Mouse (Mus musculus) thymus, adult 2 months (tissue): ENCODE results near the gene Fbln1. TPM values are rescaled to one million over a fixed set of nuclear protein-coding genes. Genes with fewer than 3 reads are reported as not detected.

Source experiments
- DNase-seq: peaks from one replicate; pipeline ENCODE4 v3.0.0; 2021
- H3K27ac ChIP-seq: fragments of 200-500 bp; 2 replicates; pipeline ENCODE4 v1.5.1; 2012; ENCODE audit warnings: low read length, control low read depth; ENCODE audit not compliant: control insufficient read depth, insufficient read depth
- H3K27me3 ChIP-seq: fragments of 200-500 bp; 2 replicates; pipeline ENCODE4 v1.6.1; 2012; ENCODE audit warnings: mild to moderate bottlenecking, low read length, moderate library complexity, mixed read lengths; ENCODE audit not compliant: control insufficient read depth, insufficient read depth
- H3K36me3 ChIP-seq: fragments of 200-500 bp; 2 replicates; pipeline ENCODE4 v1.6.1; 2012; ENCODE audit warnings: mild to moderate bottlenecking, low read length, moderate library complexity; ENCODE audit not compliant: control insufficient read depth, insufficient read depth
- H3K4me1 ChIP-seq: fragments of 200-500 bp; replicated peaks from 2 replicates; pipeline ENCODE4 v1.6.1; 2012; ENCODE audit warnings: low read length; ENCODE audit not compliant: control insufficient read depth, insufficient read depth
- H3K4me3 ChIP-seq: fragments of 200-500 bp; 2 replicates; pipeline ENCODE4 v1.5.1; 2012; ENCODE audit warnings: mild to moderate bottlenecking, low read length, control low read depth, moderate library complexity; ENCODE audit not compliant: control insufficient read depth, insufficient read depth
- CTCF ChIP-seq: fragments of 200-500 bp; IDR thresholded peaks from 2 replicates; pipeline ENCODE4 v1.5.1; 2012; ENCODE audit warnings: mild to moderate bottlenecking, control low read depth, low read length, moderate library complexity, borderline replicate concordance; ENCODE audit not compliant: control insufficient read depth, poor library complexity, insufficient read depth; ENCODE audit errors: extremely low read depth
- POLR2A ChIP-seq: fragments of 200-500 bp; IDR thresholded peaks from 2 replicates; pipeline ENCODE4 v1.6.1; 2012; ENCODE audit warnings: mild to moderate bottlenecking, low read length, control low read depth, moderate library complexity; ENCODE audit not compliant: control insufficient read depth, poor library complexity, insufficient read depth; ENCODE audit errors: extremely low read depth
- WGBS: fragments of 180-500 bp; shearing (Covaris S2); methylation state at CpG from one replicate; pipeline ENCODE4 v1.1.7; 2018; 5-methylcytosine and 5-hydroxymethylcytosine counted together
- polyA plus RNA-seq: library from polyadenylated mRNA; depleted of rRNA; stranded (reverse); fragments of >200 nt; gene quantifications from 2 replicates; pipeline ENCODE4 v1.2.3, GENCODE M21; 2012

Fbln1 gene
- polyA plus RNA-seq, 1 experiment, result 46.8 TPM

GRCm38 (mm10) chr15:85182063-85182462 is 23.7 kb upstream of the Fbln1 start:
- H3K4me1 ChIP-seq, result 0 out of 2 replicates have a peak, but pooled peaks cover 4% of the 10 kb centered on the region
- H3K27me3 ChIP-seq, result no peaks in the 10 kb centered on the region
- no peaks in the 10 kb centered on the region for H3K36me3 ChIP-seq
- TF ChIP-seq POLR2A (no peak), CTCF (no peak)
- 95% methylated on average over 4 of the region's 4 CpGs for WGBS
- DNase-seq, result no peak
- H3K4me3 ChIP-seq, result no peak overlapping the region
- H3K27ac ChIP-seq, result no peak overlapping the region

- TF ChIP-seq POLR2A (no peak), CTCF (no peak)
- no peaks in the 10 kb centered on the region for H3K27me3 ChIP-seq
- H3K4me3 ChIP-seq, result no peak overlapping the region
- H3K36me3 ChIP-seq, result no peaks in the 10 kb centered on the region
- 89% methylated on average over 7 of the region's 7 CpGs for WGBS
- H3K4me1 ChIP-seq, result no peaks in the 10 kb centered on the region
- no peak overlapping the region for H3K27ac ChIP-seq
- no peak for DNase-seq
These were observed 18.8 kb upstream of the Fbln1 start for GRCm38 (mm10) chr15:85186916-85187315.

GRCm38 (mm10) chr15:85188167-85188778 is 17.5 kb upstream of the Fbln1 start:
- 75% methylated on average over 8 of the region's 8 CpGs for WGBS
- H3K4me3 ChIP-seq, result no peak overlapping the region
- no peaks in the 10 kb centered on the region for H3K4me1 ChIP-seq
- H3K27ac ChIP-seq, result no peak overlapping the region
- no peaks in the 10 kb centered on the region for H3K27me3 ChIP-seq
- no peak for DNase-seq
- H3K36me3 ChIP-seq, result no peaks in the 10 kb centered on the region
- TF ChIP-seq POLR2A (no peak), CTCF (no peak)

GRCm38 (mm10) chr15:85200446-85201289 is 5.1 kb upstream of the Fbln1 start:
- TF ChIP-seq POLR2A, result no peak
- TF ChIP-seq CTCF, result no peak
- no peaks in the 10 kb centered on the region for H3K27me3 ChIP-seq
- H3K36me3 ChIP-seq, result no peaks in the 10 kb centered on the region
- WGBS, result 54% methylated on average over 14 of the region's 14 CpGs
- H3K27ac ChIP-seq, result no peak overlapping the region
- no peak overlapping the region for H3K4me3 ChIP-seq
- DNase-seq, result no peak
- H3K4me1 ChIP-seq, result no peaks in the 10 kb centered on the region

GRCm38 (mm10) chr15:85202199-85202598 is 3.5 kb upstream of the Fbln1 start:
- H3K4me1 ChIP-seq, result peaks cover 6% of the 10 kb centered on the region; the same call in 1 of the 2 replicates
- H3K27me3 ChIP-seq, result no peaks in the 10 kb centered on the region
- no peak overlapping the region for H3K4me3 ChIP-seq
- WGBS, result 93% methylated on average over 9 of the region's 9 CpGs
- no peak overlapping the region for H3K27ac ChIP-seq
- no peak for DNase-seq
- TF ChIP-seq CTCF, result no peak
- no peak for TF ChIP-seq POLR2A
- no peaks in the 10 kb centered on the region for H3K36me3 ChIP-seq

GRCm38 (mm10) chr15:85202787-85203186 is 3.0 kb upstream of the Fbln1 start:
- Histone ChIP-seq H3K36me3 (no peaks in the 10 kb centered on the region), H3K27ac (no peak overlapping the region), H3K4me1 (peaks cover 6% of the 10 kb centered on the region; the same call in 1 of the 2 replicates), H3K27me3 (no peaks in the 10 kb centered on the region), H3K4me3 (no peak overlapping the region)
- no peak for TF ChIP-seq CTCF
- TF ChIP-seq POLR2A, result no peak
- 51% methylated on average over 5 of the region's 5 CpGs for WGBS
- no peak for DNase-seq

- Histone ChIP-seq H3K36me3 (no peaks in the 10 kb centered on the region), H3K27ac (no peak overlapping the region), H3K27me3 (no peaks in the 10 kb centered on the region), H3K4me3 (no peak overlapping the region), H3K4me1 (peaks cover 6% of the 10 kb centered on the region; the same call in 1 of the 2 replicates)
- DNase-seq, result no peak
- TF ChIP-seq CTCF (no peak), POLR2A (no peak)
- whole genome bisulfite sequencing, result 75% methylated on average over 8 of the region's 8 CpGs
These were observed 1.4 kb upstream of the Fbln1 start for GRCm38 (mm10) chr15:85204383-85204782.
